Mouse (Mus musculus) frontal cortex, postnatal 14 days (tissue): Measurements from ENCODE around the gene Efna3.

Source experiments
- DNase-seq, 2 experiments: peaks; one replicate each; pipeline ENCODE4 v3.0.0; 2022; ENCODE audit warnings: low spot score in 2 of 2

Gene Efna3

DNA sequence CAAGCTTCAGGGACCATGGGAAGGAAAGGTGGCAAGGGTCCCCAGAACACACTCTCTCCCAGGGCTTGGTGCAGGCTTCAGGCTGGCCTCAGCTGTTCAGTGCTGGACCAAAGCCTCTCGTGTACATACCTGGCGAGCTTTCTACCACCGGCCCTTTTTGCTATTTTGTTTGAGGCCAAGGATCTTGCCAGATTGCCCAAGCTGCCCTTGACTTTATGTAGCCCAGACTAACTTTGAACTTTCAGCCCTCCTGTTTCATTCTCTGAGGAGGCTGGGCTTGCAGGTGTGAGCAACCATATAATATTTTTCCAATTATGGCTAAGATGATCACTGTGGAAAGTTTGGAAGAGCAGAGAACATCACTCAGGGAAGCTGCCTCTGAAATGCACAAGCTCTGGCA, 38.5 kb downstream of the Efna3 start:
- no peak for DNase-seq

- DNase-seq: no peak
These were observed 40.5 kb downstream of the Efna3 start for GRCm38 (mm10) chr3:89282291-89282643.

DNA sequence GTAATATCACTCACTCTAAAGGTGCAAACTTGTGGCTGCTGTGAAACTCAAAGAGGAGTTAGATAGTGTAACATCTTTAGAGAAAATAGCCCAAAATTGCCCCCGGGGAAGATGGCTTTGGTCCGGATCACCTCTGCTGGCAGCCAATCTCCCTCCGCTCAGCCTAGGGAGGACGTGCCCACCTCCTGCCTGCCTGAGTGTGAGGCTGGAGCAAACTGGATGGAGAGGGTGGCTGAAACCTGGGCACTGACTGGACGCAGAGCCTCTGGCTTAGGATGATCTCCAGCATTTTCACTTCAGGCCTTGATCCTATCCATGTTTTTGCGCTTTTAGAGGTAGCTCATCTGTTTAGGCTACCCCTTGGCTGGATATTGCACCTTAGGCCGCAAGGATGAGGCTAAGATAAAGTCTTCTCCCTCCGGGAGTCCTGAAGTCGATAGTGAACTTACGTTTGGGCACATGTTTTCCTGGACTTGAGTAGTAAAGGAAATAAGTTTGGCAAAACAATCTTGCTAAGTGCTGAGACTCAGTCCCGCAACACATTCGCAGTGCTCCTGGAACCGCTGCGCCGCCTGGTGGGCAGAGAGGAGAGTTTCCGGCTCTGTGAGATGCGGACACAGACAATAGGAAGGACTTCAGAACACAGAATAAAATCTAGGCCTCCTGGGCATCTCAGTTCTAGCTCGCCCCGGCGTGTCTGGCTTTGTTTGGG, 41.0 kb downstream of the Efna3 start:
- peak; percentile 60 to 74 for DNase-seq

- DNase-seq: no peak
These were observed 41.9 kb downstream of the Efna3 start, which contains the start of gene Efna1 for GRCm38 (mm10) chr3:89280606-89281511. TSS of gene Efna1 (minus strand) at chr3:89281142.

- DNase-seq: no peak
These were observed 42.6 kb downstream of the Efna3 start for GRCm38 (mm10) chr3:89280050-89280605.

GRCm38 (mm10) chr3:89279153-89279890, 43.4 kb downstream of the Efna3 start:
- peak; percentile 48 to 58 for DNase-seq

- DNase-seq: no peak
These were observed 44.1 kb downstream of the Efna3 start for GRCm38 (mm10) chr3:89278643-89279042.

GRCm38 (mm10) chr3:89278107-89278506, 44.7 kb downstream of the Efna3 start:
- no peak for DNase-seq

DNA sequence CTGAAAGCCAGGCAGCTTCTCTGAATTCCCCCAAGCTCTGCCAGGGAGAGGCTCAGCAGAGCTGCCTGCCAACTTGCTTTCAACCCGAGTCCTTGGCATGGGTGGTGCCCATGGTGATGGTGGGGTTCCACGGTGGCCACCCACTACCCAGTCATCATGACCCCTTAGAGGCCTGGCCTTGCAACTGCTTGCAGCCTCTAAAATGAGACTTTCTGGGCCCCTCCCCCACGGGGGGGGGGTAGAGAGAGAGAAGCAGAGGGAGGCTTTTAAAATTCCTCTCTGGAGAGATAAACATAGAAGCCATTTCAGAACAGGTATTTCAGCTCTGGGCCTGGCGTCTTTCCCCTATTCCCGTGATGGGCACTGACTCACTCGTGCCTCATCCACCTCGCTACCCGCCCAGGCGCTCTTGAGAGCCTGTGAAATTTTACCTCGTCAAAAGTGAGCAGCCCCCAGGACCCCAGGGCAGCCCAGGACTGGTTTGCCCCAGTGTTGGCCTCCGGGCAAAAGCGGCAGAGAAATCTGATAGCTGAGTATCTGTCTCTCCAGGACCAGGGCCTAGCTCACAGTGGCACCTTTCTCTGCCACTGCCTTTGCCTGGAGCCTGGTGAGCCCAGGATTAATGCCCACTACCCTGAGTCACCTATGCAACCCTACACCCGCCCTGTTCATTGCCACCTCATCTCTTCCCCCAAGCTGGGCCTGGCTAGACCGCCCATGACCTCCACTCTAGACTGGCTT, 45.3 kb downstream of the Efna3 start:
- DNase-seq: no peak

GRCm38 (mm10) chr3:89276061-89276460, 46.7 kb downstream of the Efna3 start:
- DNase-seq: no peak

- DNase-seq: no peak
These were observed 51.0 kb downstream of the Efna3 start for GRCm38 (mm10) chr3:89271760-89272159.

DNA sequence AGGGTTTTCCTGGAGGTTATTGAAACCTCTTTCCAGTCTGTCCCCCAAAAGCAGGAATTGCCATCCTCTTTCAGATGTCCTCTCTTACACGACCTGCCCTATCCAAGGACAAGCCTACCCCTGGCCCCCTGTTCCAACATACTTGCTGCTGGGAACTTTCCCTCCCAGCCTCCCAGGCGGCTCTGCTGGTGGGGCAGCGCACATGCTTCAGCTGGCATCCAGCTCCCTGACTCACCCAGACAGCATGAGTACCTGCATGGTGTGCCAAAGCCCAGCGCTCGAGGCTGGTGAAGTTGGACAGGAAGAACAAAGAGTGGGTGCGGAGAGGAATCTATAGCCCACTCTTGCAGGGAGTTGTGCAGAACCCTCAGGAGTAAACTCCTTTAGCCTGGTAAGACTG, 51.9 kb downstream of the Efna3 start:
- DNase-seq: peak in 1 of 2 experiments; percentile 38

DNA sequence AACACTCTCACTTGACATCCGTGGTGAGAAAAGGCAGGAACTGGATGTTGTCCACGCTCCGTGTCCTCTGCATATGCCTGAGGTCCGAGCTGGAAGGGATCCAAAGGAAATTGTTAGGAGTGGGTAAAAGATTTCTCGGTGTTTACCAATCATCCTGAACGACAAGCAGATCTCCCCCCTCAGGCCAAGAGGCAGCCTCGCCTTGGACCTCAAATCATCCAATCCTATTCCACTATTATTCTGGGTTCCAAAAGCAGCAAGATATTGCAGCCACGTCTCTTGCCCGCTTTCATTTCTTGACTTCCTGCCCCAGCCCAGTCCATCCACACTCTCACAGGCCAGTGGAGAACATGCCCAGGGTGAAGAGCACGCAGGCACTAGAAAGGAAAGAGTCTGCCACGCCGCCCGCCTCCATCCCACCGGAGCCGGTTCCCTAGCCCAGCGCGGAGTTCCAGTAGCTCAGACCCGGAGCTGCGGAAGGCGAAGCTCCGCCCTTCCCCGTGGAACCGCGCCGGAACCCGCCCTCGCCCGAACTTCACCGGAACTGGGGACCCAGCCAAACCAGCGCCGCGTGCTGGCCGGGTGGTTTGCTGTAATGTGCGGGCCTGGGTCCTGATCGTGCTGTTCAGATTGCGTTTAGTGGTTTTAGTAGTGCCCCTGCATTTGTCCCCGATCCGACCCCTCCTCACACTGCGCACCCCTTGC, 52.6 kb downstream of the Efna3 start, which contains the start of gene Slc50a1:
Gene Slc50a1 (minus strand): TSS at position 520 of the 705 bp plus-strand sequence.
- peak; percentile 45 to 76 for DNase-seq

DNA sequence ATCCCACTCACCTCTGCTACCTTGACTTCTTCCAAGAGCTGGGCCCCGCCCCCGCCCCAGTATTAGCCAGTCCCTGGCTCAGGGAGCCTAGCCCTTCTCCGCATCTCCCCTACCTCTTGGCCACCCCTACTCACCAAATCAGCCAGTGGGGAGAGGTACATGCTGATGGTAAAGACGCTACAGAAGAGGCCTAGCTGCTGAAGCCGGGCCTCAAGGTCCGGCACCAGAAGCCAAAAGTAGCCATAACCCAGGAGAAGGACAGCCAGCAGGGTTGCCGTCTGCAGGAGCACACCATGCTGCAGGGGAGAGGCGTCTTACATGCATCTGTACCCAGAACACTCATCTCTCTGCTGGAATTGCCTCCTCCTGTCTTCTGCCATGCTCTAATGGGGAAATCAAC, 53.8 kb downstream of the Efna3 start:
- DNase-seq: no peak

- peak in 1 of 2 experiments; percentile 72 for DNase-seq
These were observed 56.3 kb downstream of the Efna3 start for GRCm38 (mm10) chr3:89266439-89266893.
